Mouse (Mus musculus) heart, embryonic 15.5 days (tissue): ENCODE measurements at regions not wholly inside any gene's neighbourhood (a gene's known extent, or its start where the extent isn't known, plus 50 kb on each side); places are given as distances from the start of the nearest gene placed in this dataset.

Experiments used
- ATAC-seq: fragments of 200-750 bp; cut with Nextera tagmentation; replicated peaks from 2 replicates; pipeline ENCODE4 v1.8.0; 2017; ENCODE audit warnings: low read depth, moderate TSS enrichment; ENCODE audit not compliant: insufficient number of reproducible peaks, insufficient read depth, low FRiP score
- H3K27ac ChIP-seq: fragments of 300-500 bp; sonication (generic); 2 replicates; pipeline ENCODE4 v1.5.1; 2015; ENCODE audit warnings: mild to moderate bottlenecking, inconsistent platforms
- H3K27me3 ChIP-seq: fragments of 300-500 bp; sonication (generic); 2 replicates; pipeline ENCODE4 v1.6.1; 2015; ENCODE audit warnings: inconsistent platforms
- H3K36me3 ChIP-seq: fragments of 300-500 bp; sonication (generic); 2 replicates; pipeline ENCODE4 v1.6.1; 2015; ENCODE audit warnings: mild to moderate bottlenecking, inconsistent platforms
- H3K4me1 ChIP-seq: fragments of 300-500 bp; sonication (generic); replicated peaks from 2 replicates; pipeline ENCODE4 v1.6.1; 2015; ENCODE audit warnings: inconsistent platforms
- H3K4me2 ChIP-seq: fragments of 300-500 bp; sonication (generic); 2 replicates; pipeline ENCODE4 v1.6.1; 2015; ENCODE audit warnings: inconsistent platforms, mild to moderate bottlenecking, moderate library complexity
- H3K4me3 ChIP-seq: fragments of 300-500 bp; sonication (generic); 2 replicates; pipeline ENCODE4 v1.5.1; 2015; ENCODE audit warnings: mild to moderate bottlenecking, inconsistent platforms
- H3K9ac ChIP-seq: fragments of 300-500 bp; sonication (generic); 2 replicates; pipeline ENCODE4 v1.6.1; 2015; ENCODE audit warnings: mild to moderate bottlenecking, inconsistent platforms
- H3K9me3 ChIP-seq: fragments of 300-500 bp; sonication (generic); replicated peaks from 2 replicates; pipeline ENCODE4 v1.6.1; 2016; ENCODE audit warnings: inconsistent platforms
- WGBS: fragments of 180-500 bp; shearing (Covaris S2); methylation state at CpG from one replicate; pipeline ENCODE4 v1.1.7; 2015; ENCODE audit warnings: mixed read lengths; 5-methylcytosine and 5-hydroxymethylcytosine counted together

DNA sequence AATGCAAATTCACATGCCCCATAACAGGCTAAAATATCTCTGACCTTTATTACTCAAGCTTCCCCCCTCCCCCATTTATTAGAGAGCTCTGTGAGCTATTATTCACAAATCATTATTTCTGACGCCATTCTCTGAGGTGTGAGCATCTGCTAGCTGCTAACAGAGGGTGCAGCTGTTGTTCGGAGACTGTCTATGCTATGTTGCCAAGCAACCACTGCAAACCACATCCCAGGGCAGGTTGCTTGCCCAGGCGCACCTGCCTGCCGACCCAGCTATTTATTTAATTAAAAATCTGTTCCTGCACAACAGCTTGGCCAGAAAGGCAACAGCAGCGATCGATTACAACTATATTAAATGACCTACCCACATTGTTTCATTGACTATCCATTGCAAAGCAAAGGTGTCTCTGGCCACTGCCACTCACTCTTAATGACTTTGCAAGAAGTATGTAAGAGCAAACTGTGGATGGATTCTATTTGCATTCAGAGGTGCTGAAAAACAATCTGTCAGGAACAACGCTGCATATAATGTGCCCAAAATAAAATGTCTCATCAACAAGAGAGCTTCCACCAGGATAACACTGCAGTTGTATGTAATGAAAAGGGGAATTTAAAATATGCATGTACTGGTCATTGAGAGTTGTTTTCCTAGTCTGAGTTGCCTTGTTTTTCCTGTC is 84.2 kb upstream of the Cacna2d1 start:
- WGBS = 47% methylated on average over 7 of the region's 7 CpGs
- ATAC-seq = no peak

DNA sequence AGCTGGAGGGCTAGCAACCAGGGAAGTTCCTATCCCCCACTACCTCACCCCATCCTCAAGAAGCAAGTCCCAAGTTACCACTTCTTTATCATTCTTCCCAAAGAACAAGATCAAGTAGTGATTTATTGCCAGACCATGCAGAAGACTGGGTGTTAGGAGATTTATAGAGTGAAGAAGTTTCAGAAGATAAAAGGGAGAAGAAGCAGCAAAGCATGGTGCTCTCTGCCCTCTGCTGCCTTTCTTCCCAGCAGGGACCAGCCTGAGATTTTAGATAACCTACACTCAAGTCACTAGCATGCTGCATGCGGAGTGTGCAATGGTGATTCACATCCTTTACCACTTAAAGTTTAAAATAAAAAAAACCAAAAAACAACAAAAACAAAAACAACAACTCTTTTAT is 79.7 kb upstream of the Cacna2d1 start:
- WGBS = 71% methylated on average over 1 of the region's 1 CpGs

More for the DNA sequence above, 84.2 kb upstream of the Cacna2d1 start:
- Histone ChIP-seq H3K4me3 (no peak overlapping the region), H3K27ac (no peak overlapping the region), H3K4me2 (no peak overlapping the region), H3K4me1 (no peaks in the 10 kb centered on the region), H3K9ac (no peak overlapping the region), H3K9me3 (no peaks in the 10 kb centered on the region), H3K27me3 (no peaks in the 10 kb centered on the region), H3K36me3 (no peaks in the 10 kb centered on the region)

DNA sequence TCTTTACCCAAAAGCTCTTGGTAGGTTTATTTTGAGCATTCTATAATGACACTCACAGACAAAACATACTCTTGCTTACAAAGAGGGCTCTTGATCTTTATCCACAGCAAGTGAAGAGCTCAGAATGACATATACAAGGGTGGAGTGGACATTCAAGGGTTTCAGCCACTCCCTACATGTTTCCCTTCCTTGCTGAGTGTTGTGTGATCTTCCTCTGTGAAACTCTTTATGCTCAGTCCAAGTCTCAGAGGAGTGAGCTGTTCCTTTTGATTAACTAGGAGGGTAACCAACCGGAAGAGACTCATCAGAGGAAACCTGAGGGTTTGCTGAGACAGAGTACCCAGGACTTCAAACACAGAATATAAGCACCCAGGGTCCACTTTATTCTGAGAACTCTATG is 77.5 kb upstream of the Cacna2d1 start:
- H3K27me3 ChIP-seq = no peaks in the 10 kb centered on the region
- WGBS = 56% methylated on average over 1 of the region's 1 CpGs
- H3K36me3 ChIP-seq = no peaks in the 10 kb centered on the region
- no peaks in the 10 kb centered on the region for H3K9me3 ChIP-seq
- no peak overlapping the region for H3K27ac ChIP-seq
- H3K4me1 ChIP-seq = no peaks in the 10 kb centered on the region
- no peak for ATAC-seq
- no peak overlapping the region for H3K9ac ChIP-seq
- no peak overlapping the region for H3K4me2 ChIP-seq
- H3K4me3 ChIP-seq = no peak overlapping the region

More for the DNA sequence above, 79.7 kb upstream of the Cacna2d1 start:
- H3K27ac ChIP-seq = no peak overlapping the region
- H3K9me3 ChIP-seq = no peaks in the 10 kb centered on the region
- H3K27me3 ChIP-seq = no peaks in the 10 kb centered on the region
- no peaks in the 10 kb centered on the region for H3K4me1 ChIP-seq
- no peak for ATAC-seq
- no peaks in the 10 kb centered on the region for H3K36me3 ChIP-seq
- H3K4me2 ChIP-seq = no peak overlapping the region
- no peak overlapping the region for H3K4me3 ChIP-seq
- H3K9ac ChIP-seq = no peak overlapping the region

DNA sequence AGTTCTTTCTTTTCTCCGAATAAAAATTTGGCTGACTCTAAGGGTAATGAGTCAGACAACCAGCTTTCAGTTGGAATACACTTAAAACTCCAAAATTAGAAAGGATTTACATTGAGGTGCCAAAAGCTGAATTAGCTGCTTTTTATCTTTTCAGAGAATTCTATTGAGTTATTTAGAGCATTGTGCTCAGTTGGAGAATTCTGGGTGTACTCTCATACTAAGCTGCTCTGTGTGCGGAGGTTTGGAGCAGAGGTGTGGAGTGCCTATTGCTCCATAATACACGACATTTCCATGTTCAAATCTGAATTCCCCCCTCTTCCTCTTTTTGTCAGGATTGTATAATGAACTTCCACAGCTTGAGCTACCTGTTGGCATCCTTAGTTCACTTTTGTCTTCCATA is 60.4 kb upstream of the Cacna2d1 start:
- Histone ChIP-seq H3K4me3 (no peak overlapping the region), H3K9ac (no peak overlapping the region), H3K27ac (no peak overlapping the region), H3K27me3 (no peaks in the 10 kb centered on the region), H3K36me3 (no peaks in the 10 kb centered on the region), H3K4me1 (no peaks in the 10 kb centered on the region), H3K9me3 (no peaks in the 10 kb centered on the region), H3K4me2 (no peak overlapping the region)
- no peak for ATAC-seq
- 77% methylated on average over 3 of the region's 3 CpGs for WGBS

DNA sequence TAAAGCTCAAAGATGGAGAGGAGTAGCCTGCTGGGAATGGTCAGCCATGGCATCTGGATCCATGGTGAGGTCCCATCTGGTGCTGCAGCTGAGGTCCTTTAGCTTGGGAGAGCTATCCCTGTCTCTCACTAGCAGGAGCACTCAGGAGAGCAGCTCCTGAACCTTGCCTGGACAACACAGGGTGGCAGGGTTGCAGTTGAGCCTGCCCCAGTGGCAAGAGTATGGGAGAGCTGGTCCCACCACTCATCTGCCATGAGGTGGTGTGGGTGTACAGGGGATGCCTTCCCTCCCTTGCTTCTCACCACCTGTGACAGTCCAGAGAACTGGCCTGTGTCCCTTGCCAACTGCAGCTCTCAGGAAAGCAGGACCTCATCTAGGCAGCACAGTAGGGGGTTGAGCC is 51.5 kb upstream of the Cacna2d1 start:
- H3K36me3 ChIP-seq = no peaks in the 10 kb centered on the region
- H3K9ac ChIP-seq = no peak overlapping the region
- H3K9me3 ChIP-seq = no peaks in the 10 kb centered on the region
- no peak overlapping the region for H3K27ac ChIP-seq
- H3K27me3 ChIP-seq = no peaks in the 10 kb centered on the region
- no peaks in the 10 kb centered on the region for H3K4me1 ChIP-seq
- no peak overlapping the region for H3K4me2 ChIP-seq
- H3K4me3 ChIP-seq = no peak overlapping the region
- no peak for ATAC-seq
